Mouse (Mus musculus) bone marrow, adult 2 months (tissue): ENCODE data around the gene Kctd12. TPM values are rescaled to one million over a fixed set of nuclear protein-coding genes. Genes with fewer than 3 reads are reported as not detected.

ENCODE experiments used
- H3K27ac ChIP-seq: fragments of 200-500 bp; 2 replicates; pipeline ENCODE4 v1.5.1; 2012; ENCODE audit warnings: low read depth, mild to moderate bottlenecking, control low read depth, inconsistent platforms, low read length; ENCODE audit not compliant: control insufficient read depth, poor library complexity, insufficient read depth
- H3K4me1 ChIP-seq: fragments of 200-500 bp; 2 replicates; pipeline ENCODE4 v1.6.1; 2011; ENCODE audit warnings: low read length; ENCODE audit not compliant: control insufficient read depth, insufficient read depth
- H3K4me3 ChIP-seq: fragments of 200-500 bp; replicated peaks from 2 replicates; pipeline ENCODE3; 2011; ENCODE audit warnings: mild to moderate bottlenecking, low read depth, low read length, control low read depth; ENCODE audit not compliant: control insufficient read depth
- CTCF ChIP-seq: fragments of 200-500 bp; IDR thresholded peaks from 2 replicates; pipeline ENCODE4 v1.5.1; 2011; ENCODE audit warnings: low read length, control low read depth; ENCODE audit not compliant: control insufficient read depth, insufficient read depth
- POLR2A ChIP-seq: fragments of 200-500 bp; IDR thresholded peaks from 2 replicates; pipeline ENCODE4 v1.6.1; 2011; ENCODE audit warnings: low read depth, mild to moderate bottlenecking, control low read depth, low read length, borderline replicate concordance; ENCODE audit not compliant: control insufficient read depth
- WGBS: fragments of 180-500 bp; shearing (Covaris S2); methylation state at CpG from one replicate; pipeline ENCODE4 v1.1.7; 2018; 5-methylcytosine and 5-hydroxymethylcytosine counted together
- polyA plus RNA-seq: library from polyadenylated mRNA; stranded (reverse); fragments of >200 nt; gene quantifications from 2 replicates; pipeline ENCODE4 v1.2.4, GENCODE M21; 2011; ENCODE audit warnings: low replicate concordance; ENCODE audit not compliant: missing spikeins, insufficient read depth, insufficient read length

The Kctd12 gene
- polyA plus RNA-seq, 1 experiment = 17.9 TPM

GRCm38 (mm10) chr14:102947796-102948195, 34.6 kb downstream of the Kctd12 start:
- TF ChIP-seq POLR2A (no peak), CTCF (no peak)
- Histone ChIP-seq H3K27ac (no peak overlapping the region), H3K4me1 (no peaks in the 10 kb centered on the region), H3K4me3 (no peak overlapping the region)
- WGBS = 89% methylated on average over 2 of the region's 2 CpGs

- no peaks in the 10 kb centered on the region for H3K4me1 ChIP-seq
- H3K27ac ChIP-seq = no peak overlapping the region
- 1% methylated on average over 2 of the region's 2 CpGs for WGBS
- H3K4me3 ChIP-seq = no peak overlapping the region
- TF ChIP-seq POLR2A (no peak), CTCF (no peak)
These were observed 40.1 kb downstream of the Kctd12 start for GRCm38 (mm10) chr14:102942222-102942843.

DNA sequence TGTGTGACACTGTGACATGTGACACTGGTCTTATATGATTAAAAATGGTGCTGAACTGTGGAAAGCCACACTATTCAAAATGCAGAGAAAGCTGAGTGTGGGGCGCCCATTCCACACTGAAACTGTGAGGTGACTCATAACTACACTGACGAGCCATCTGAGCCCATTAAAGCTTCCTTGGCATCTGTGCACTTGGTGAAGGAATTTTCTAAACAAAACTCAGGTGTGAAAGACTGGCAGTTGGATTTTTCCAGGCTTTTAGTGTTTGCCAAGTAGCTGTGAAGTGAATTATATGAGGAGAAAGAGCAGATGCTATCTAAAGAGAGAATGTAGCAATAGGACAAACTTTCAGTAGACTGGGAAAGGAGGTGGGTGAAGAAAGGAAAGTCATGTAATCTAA, 47.6 kb downstream of the Kctd12 start:
- Histone ChIP-seq H3K4me1 (no peaks in the 10 kb centered on the region; the same call in 1 of the 2 replicates), H3K4me3 (no peak overlapping the region), H3K27ac (no peak overlapping the region)
- WGBS = 78% methylated on average over 2 of the region's 2 CpGs
- TF ChIP-seq POLR2A = no peak
- TF ChIP-seq CTCF = no peak

DNA sequence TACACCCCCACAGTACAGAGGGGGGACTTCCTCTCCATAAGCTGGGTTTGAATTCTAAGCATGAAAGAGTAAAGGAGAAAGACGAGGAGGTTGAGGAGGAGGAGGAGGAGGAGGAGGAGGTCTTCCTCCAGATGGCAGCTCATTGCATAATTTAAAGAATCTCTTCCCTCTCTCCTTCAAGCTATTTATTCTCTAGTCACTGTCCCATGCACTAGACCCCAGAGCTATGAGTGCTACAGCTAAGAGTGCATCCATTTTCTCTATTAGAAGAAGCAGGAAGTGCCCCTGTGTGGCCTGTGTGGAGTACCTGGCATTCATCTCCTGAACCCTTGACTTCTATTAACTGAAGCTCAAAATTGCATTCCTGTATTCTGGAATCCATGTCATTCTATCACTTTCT, 51.5 kb downstream of the Kctd12 start:
- Histone ChIP-seq H3K4me1 (no peaks in the 10 kb centered on the region; the same call in 1 of the 2 replicates), H3K4me3 (no peak overlapping the region), H3K27ac (no peak overlapping the region)
- TF ChIP-seq CTCF (no peak), POLR2A (no peak)
- 22% methylated on average over 1 of the region's 1 CpGs for WGBS

DNA sequence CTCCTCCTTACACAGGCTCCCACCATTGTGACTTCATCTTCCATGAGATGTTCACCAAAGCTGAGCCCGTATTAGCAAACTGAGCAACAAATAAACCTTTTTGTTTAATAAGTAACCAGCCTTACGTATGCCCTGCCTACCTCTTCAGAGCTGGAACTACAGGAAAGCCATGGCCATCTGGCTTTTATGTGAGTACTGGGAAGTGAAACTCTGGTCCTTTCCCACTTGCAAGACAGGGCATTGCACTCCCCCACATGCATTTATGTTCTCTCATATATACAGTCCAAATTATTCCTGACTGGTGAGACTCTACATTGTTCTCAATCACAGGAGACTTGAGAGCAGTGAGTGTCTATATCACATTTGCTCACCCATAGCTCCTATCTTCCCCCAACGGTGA, 52.9 kb downstream of the Kctd12 start:
- no peaks in the 10 kb centered on the region; the same call in 1 of the 2 replicates for H3K4me1 ChIP-seq
- 68% methylated on average over 3 of the region's 3 CpGs for WGBS
- no peak for TF ChIP-seq POLR2A
- TF ChIP-seq CTCF = no peak
- no peak overlapping the region for H3K4me3 ChIP-seq
- no peak overlapping the region for H3K27ac ChIP-seq

GRCm38 (mm10) chr14:102927847-102928466, 54.5 kb downstream of the Kctd12 start:
- peaks cover 2% of the 10 kb centered on the region for H3K4me1 ChIP-seq
- TF ChIP-seq POLR2A = no peak
- no peak for TF ChIP-seq CTCF
- no peak overlapping the region for H3K4me3 ChIP-seq
- no peak overlapping the region for H3K27ac ChIP-seq
- WGBS = 80% methylated on average over 5 of the region's 5 CpGs

Other genes starting within 250 kb of the Kctd12 start
- gene Acod1, start 64.3 kb upstream of the Kctd12 start, polyA plus RNA-seq = not detected in 2 replicates
- 4.9 and 15.5 TPM in 2 replicates for gene Cln5, start 87.6 kb upstream of the Kctd12 start, polyA plus RNA-seq
- 26.6 and 36.3 TPM in 2 replicates for gene Fbxl3, start 116.9 kb upstream of the Kctd12 start, polyA plus RNA-seq